18 mouse cellular contexts compared by ENCODE assay signal in the genomic region with DNA sequence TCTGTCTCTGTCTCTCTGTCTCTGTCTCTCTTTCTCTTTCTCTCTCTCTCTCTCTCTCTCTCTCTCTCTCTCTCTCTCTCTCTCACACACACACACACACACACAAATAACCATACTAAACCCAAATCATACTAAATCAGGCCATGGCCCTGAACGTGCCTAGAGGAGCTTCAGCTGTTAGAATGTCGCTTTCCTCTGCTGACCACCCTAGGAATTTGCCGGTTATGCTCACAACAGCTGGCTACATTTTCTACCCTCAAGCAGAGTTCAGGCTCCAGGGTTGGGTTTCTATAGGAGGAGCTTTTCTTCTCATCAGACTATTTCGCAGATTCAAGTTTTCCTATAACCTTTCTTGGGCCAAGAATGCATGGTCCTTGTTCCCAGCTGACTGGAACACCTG. TPM values are rescaled to one million over a fixed set of nuclear protein-coding genes. Genes with fewer than 3 reads are reported as not detected.
"Had no signal": no experiment of that assay in that cellular context is flagged by ENCODE, and none has a peak within 500 bp of the region (broad histone marks: within the 10 kb centered on the region; RNA-seq: fewer than 3 reads in every experiment).

No protein-coding gene starts in this region.

- H3K36me3 ChIP-seq: midbrain, embryonic 13.5 days; neural tube, embryonic 13.5 days; neural tube, embryonic 15.5 days; stomach, embryonic 15.5 days had no signal

- H3K4me2 ChIP-seq: lung, embryonic 14.5 days had no signal

- H3K4me3 ChIP-seq: midbrain, embryonic 13.5 days; myocyte; neural tube, embryonic 13.5 days; neural tube, embryonic 15.5 days; stomach, embryonic 15.5 days had no signal

- H3K27ac ChIP-seq: neural tube, embryonic 13.5 days; stomach, embryonic 15.5 days; stomach, postnatal 0 days had no signal

- H3K27me3 ChIP-seq: midbrain, embryonic 13.5 days; neural tube, embryonic 13.5 days; neural tube, embryonic 15.5 days; stomach, embryonic 15.5 days had no signal

- DNase-seq: lung, adult 18-20 months; lung, embryonic 14.5 days; lung, postnatal 10 days; lung, postnatal 4 days; right cerebral cortex, postnatal 14 days; thymus, adult 2 months; thymus, postnatal 25 days; thymus, postnatal 4 days had no signal

- H3K9me3 ChIP-seq: midbrain, embryonic 13.5 days; neural tube, embryonic 13.5 days; neural tube, embryonic 15.5 days; stomach, embryonic 15.5 days had no signal

- H3K9ac ChIP-seq: lung, embryonic 14.5 days; neural tube, embryonic 15.5 days; stomach, embryonic 15.5 days had no signal

RNA-seq across cellular contexts. Expression of gene Vtcn1, which starts 56.1 kb away (rescaled TPM):
- polyA plus RNA-seq: midbrain, embryonic 11.5 days; midbrain, embryonic 13.5 days; midbrain, embryonic 16.5 days; neural tube, embryonic 11.5 days; neural tube, embryonic 13.5 days; neural tube, embryonic 15.5 days; spleen, adult 2 months had no signal
